Mouse (Mus musculus): ENCODE measurements around the gene Cables2.

GRCm38 (mm10) chr2:180257001-180257521, 16.2 kb downstream of the Cables2 start, which contains the start of gene Rps21:
- no peak for TF ChIP-seq ZC3H11A (IDR thresholded peaks at IDR 0.05; ENCODE audit: borderline replicate concordance, low read depth, low read length)
- peak; percentile 85 for TF ChIP-seq HCFC1 (IDR thresholded peaks at IDR 0.05; ENCODE audit: borderline replicate concordance, insufficient read depth, low read length)

Data from ES-E14 (cell line).